Mouse (Mus musculus) stomach, embryonic 16.5 days (tissue): ENCODE data around the gene Ms4a4b. TPM values are rescaled to one million over a fixed set of nuclear protein-coding genes. Genes with fewer than 3 reads are reported as not detected.
"Not testable (repeated sequence)": the region's sequence is repeated elsewhere in the genome, so short reads cannot be mapped to it uniquely, and the experiment has no call there.

Experiments
- ATAC-seq: fragments of 200-750 bp; cut with Nextera tagmentation; 2 replicates; pipeline ENCODE4 v1.8.0; 2017; ENCODE audit warnings: moderate number of reproducible peaks, moderate TSS enrichment; ENCODE audit not compliant: insufficient read depth, low FRiP score
- H3K27ac ChIP-seq: fragments of 300-500 bp; sonication (generic); 2 replicates; pipeline ENCODE4 v1.5.1; 2014; ENCODE audit warnings: low read length
- H3K27me3 ChIP-seq: fragments of 300-500 bp; sonication (generic); 2 replicates; pipeline ENCODE4 v1.6.1; 2014; ENCODE audit warnings: low read length, control low read depth, mixed read lengths; ENCODE audit not compliant: control insufficient read depth, insufficient read depth
- H3K36me3 ChIP-seq: fragments of 300-500 bp; sonication (generic); 2 replicates; pipeline ENCODE4 v1.6.1; 2014; ENCODE audit warnings: low read length; ENCODE audit not compliant: control insufficient read depth, insufficient read depth
- H3K4me1 ChIP-seq: fragments of 300-500 bp; sonication (generic); 2 replicates; pipeline ENCODE4 v1.6.1; 2014; ENCODE audit warnings: low read length, control low read depth, mixed read lengths; ENCODE audit not compliant: control insufficient read depth, insufficient read depth
- H3K4me2 ChIP-seq: fragments of 300-500 bp; sonication (generic); 2 replicates; pipeline ENCODE4 v1.6.1; 2014; ENCODE audit warnings: low read depth, low read length, mixed read lengths
- H3K4me3 ChIP-seq: fragments of 300-500 bp; sonication (generic); replicated peaks from 2 replicates; pipeline ENCODE4 v1.5.1; 2014; ENCODE audit warnings: mild to moderate bottlenecking, low read length
- H3K9ac ChIP-seq: fragments of 300-500 bp; sonication (generic); 2 replicates; pipeline ENCODE4 v1.6.1; 2014; ENCODE audit warnings: low read length
- H3K9me3 ChIP-seq: fragments of 300-500 bp; sonication (generic); replicated peaks from 2 replicates; pipeline ENCODE4 v1.6.1; 2016; ENCODE audit warnings: low read length, control low read depth; ENCODE audit not compliant: control insufficient read depth
- WGBS: fragments of 180-500 bp; shearing (Covaris S2); extraction: QIAGEN DNeasy Blood & Tissue Kit; methylation state at CpG from one replicate; pipeline ENCODE4 v1.1.7; 2014; 5-methylcytosine and 5-hydroxymethylcytosine counted together
- polyA plus RNA-seq: library from polyadenylated mRNA; unstranded; fragments of >200 nt; fragmentation: Nextera tagmentation; extraction: Ambion mirVana; gene quantifications from 2 replicates; pipeline ENCODE4 v1.2.1, GENCODE M21; 2015

Ms4a4b gene
- 0.56 and 1.1 TPM in 2 replicates for polyA plus RNA-seq

GRCm38 (mm10) chr19:11443338-11443737 lies at the start of gene Ms4a4b:
Gene Ms4a4b (plus strand): TSS chr19:11443553.
- Histone ChIP-seq H3K4me3 (no peak within 1 kb of the TSS), H3K27me3 (no peaks in the 10 kb centered on the region), H3K36me3 (no peaks in the 10 kb centered on the region), H3K9ac (no peak within 1 kb of the TSS), H3K27ac (no peak within 1 kb of the TSS), H3K4me2 (no peak within 1 kb of the TSS), H3K9me3 (no peaks in the 10 kb centered on the region), H3K4me1 (no peaks in the 10 kb centered on the region)
- no peak for ATAC-seq

GRCm38 (mm10) chr19:11395769-11396168 lies 47.6 kb upstream of the Ms4a4b start:
- Histone ChIP-seq H3K9me3 (no peaks in the 10 kb centered on the region), H3K9ac (no peak overlapping the region), H3K4me3 (no peak overlapping the region), H3K27me3 (no peaks in the 10 kb centered on the region), H3K27ac (no peak overlapping the region), H3K36me3 (no peaks in the 10 kb centered on the region), H3K4me2 (no peak overlapping the region), H3K4me1 (0 out of 2 replicates have a peak, but pooled peaks cover 2% of the 10 kb centered on the region)
- ATAC-seq: no peak

- Histone ChIP-seq H3K36me3 (no peaks in the 10 kb centered on the region), H3K4me1 (no peaks in the 10 kb centered on the region), H3K4me2 (no peak within 1 kb of the TSS), H3K4me3 (no peak within 1 kb of the TSS), H3K9ac (no peak within 1 kb of the TSS), H3K27ac (no peak within 1 kb of the TSS), H3K9me3 (no peaks in the 10 kb centered on the region), H3K27me3 (no peaks in the 10 kb centered on the region)
- ATAC-seq: no peak
- WGBS: 79% methylated on average over 3 of the region's 3 CpGs
Observed at GRCm38 (mm10) chr19:11404527-11404926, 38.8 kb upstream of the Ms4a4b start, which contains the start of gene Ms4a4c. Gene Ms4a4c (plus strand): TSS chr19:11404770.

GRCm38 (mm10) chr19:11407428-11407827 lies 35.9 kb upstream of the Ms4a4b start:
- Histone ChIP-seq H3K27ac (no peak overlapping the region), H3K9ac (no peak overlapping the region), H3K27me3 (no peaks in the 10 kb centered on the region), H3K4me1 (no peaks in the 10 kb centered on the region), H3K4me2 (no peak overlapping the region), H3K36me3 (no peaks in the 10 kb centered on the region), H3K9me3 (no peaks in the 10 kb centered on the region), H3K4me3 (no peak overlapping the region)
- ATAC-seq: no peak

GRCm38 (mm10) chr19:11408591-11408990 lies 34.8 kb upstream of the Ms4a4b start:
- Histone ChIP-seq H3K27me3 (no peaks in the 10 kb centered on the region), H3K4me2 (no peak overlapping the region), H3K4me1 (no peaks in the 10 kb centered on the region), H3K9me3 (no peaks in the 10 kb centered on the region), H3K9ac (no peak overlapping the region), H3K36me3 (no peaks in the 10 kb centered on the region), H3K27ac (no peak overlapping the region), H3K4me3 (no peak overlapping the region)
- no peak for ATAC-seq
- 87% methylated on average over 1 of the region's 1 CpGs for WGBS

GRCm38 (mm10) chr19:11411640-11412039 lies 31.7 kb upstream of the Ms4a4b start:
- H3K27ac ChIP-seq: no peak overlapping the region
- H3K36me3 ChIP-seq: no peaks in the 10 kb centered on the region
- H3K4me3 ChIP-seq: no peak overlapping the region
- H3K4me1 ChIP-seq: no peaks in the 10 kb centered on the region
- ATAC-seq: no peak
- H3K9ac ChIP-seq: no peak overlapping the region
- H3K4me2 ChIP-seq: no peak overlapping the region
- no peaks in the 10 kb centered on the region for H3K9me3 ChIP-seq
- WGBS: 81% methylated on average over 1 of the region's 1 CpGs
- no peaks in the 10 kb centered on the region for H3K27me3 ChIP-seq

- WGBS: 91% methylated on average over 1 of the region's 1 CpGs
- Histone ChIP-seq H3K9me3 (no peaks in the 10 kb centered on the region), H3K36me3 (no peaks in the 10 kb centered on the region), H3K27me3 (no peaks in the 10 kb centered on the region), H3K4me1 (no peaks in the 10 kb centered on the region), H3K4me2 (no peak overlapping the region), H3K4me3 (no peak overlapping the region), H3K9ac (no peak overlapping the region), H3K27ac (no peak overlapping the region)
- no peak for ATAC-seq
Observed at GRCm38 (mm10) chr19:11414084-11414483, 29.3 kb upstream of the Ms4a4b start.

GRCm38 (mm10) chr19:11415581-11415980 lies 27.8 kb upstream of the Ms4a4b start:
- no peak for ATAC-seq
- H3K27me3 ChIP-seq: no peaks in the 10 kb centered on the region
- H3K36me3 ChIP-seq: no peaks in the 10 kb centered on the region
- H3K4me3 ChIP-seq: no peak overlapping the region
- 47% methylated on average over 3 of the region's 3 CpGs for WGBS
- no peaks in the 10 kb centered on the region for H3K4me1 ChIP-seq
- no peak overlapping the region for H3K4me2 ChIP-seq
- H3K9me3 ChIP-seq: no peaks in the 10 kb centered on the region
- no peak overlapping the region for H3K9ac ChIP-seq
- no peak overlapping the region for H3K27ac ChIP-seq

- WGBS: 68% methylated on average over 1 of the region's 3 CpGs
- H3K9me3 ChIP-seq, H3K27me3 ChIP-seq, H3K4me1 ChIP-seq, H3K4me3 ChIP-seq, H3K9ac ChIP-seq, H3K27ac ChIP-seq, ATAC-seq, H3K36me3 ChIP-seq, H3K4me2 ChIP-seq: not testable (repeated sequence)
Observed at GRCm38 (mm10) chr19:11418865-11419264, 24.5 kb upstream of the Ms4a4b start.

GRCm38 (mm10) chr19:11431209-11431608 lies 12.1 kb upstream of the Ms4a4b start:
- H3K4me3 ChIP-seq, H3K36me3 ChIP-seq, H3K4me1 ChIP-seq, H3K27ac ChIP-seq, ATAC-seq, H3K9ac ChIP-seq, H3K27me3 ChIP-seq, H3K9me3 ChIP-seq, H3K4me2 ChIP-seq: not testable (repeated sequence)
- WGBS: 79% methylated on average over 1 of the region's 1 CpGs
